Comparison of ENCODE assay signal across 8 mouse cellular contexts in genomic region chr9:56635498-56636121, GRCm38 (mm10).
DNase-seq lines count a peak whose midpoint lies in the region; ATAC-seq and TF ChIP-seq lines count a peak whose summit lies in the region.

No protein-coding gene starts in this region.

- H3K27ac ChIP-seq in heart, adult 2 months, result no peak overlapping the region
- H3K27ac ChIP-seq in kidney, embryonic 16.5 days (ENCODE audit: low read length), result no peak overlapping the region
- H3K27ac ChIP-seq in liver, adult 2 months (replicated peaks; ENCODE audit: insufficient read depth, low read depth, low read length), result no peak overlapping the region
- H3K27ac ChIP-seq in olfactory bulb, adult 2 months (ENCODE audit: insufficient read depth, low read depth, low read length), result no peak overlapping the region

- peak overlapping the region; percentile 64 for H3K4me3 ChIP-seq in heart, adult 2 months
- peak overlapping the region; percentile 66 for H3K4me3 ChIP-seq in kidney, embryonic 16.5 days (ENCODE audit: low read length)
- peak overlapping the region; percentile 46 for H3K4me3 ChIP-seq in liver, adult 2 months (ENCODE audit: insufficient read depth, low read depth, low read length)
- peak overlapping the region; percentile 69 for H3K4me3 ChIP-seq in olfactory bulb, adult 2 months (ENCODE audit: insufficient read depth, low read depth, low read length)

- H3K79me2 ChIP-seq in heart, adult 2 months (replicated peaks; ENCODE audit: control insufficient read depth, insufficient read depth, low read length), result no peaks in the 10 kb centered on the region
- H3K79me2 ChIP-seq in liver, adult 2 months (ENCODE audit: control insufficient read depth, insufficient read depth, low read length), result no peaks in the 10 kb centered on the region

- intact Hi-C loops in heart, adult 2 months (cut with DNase I), result loop anchor here (1.0 to 10.0 kb wide), 4 partner anchors 163 to 423 kb away; partner anchors contain the start of genes Hmg20a and Peak1

- H3K36me3 ChIP-seq in heart, adult 2 months (ENCODE audit: control insufficient read depth, insufficient read depth, low read length), result no peaks in the 10 kb centered on the region
- H3K36me3 ChIP-seq in kidney, embryonic 16.5 days (ENCODE audit: insufficient read depth, low read length), result no peaks in the 10 kb centered on the region
- no peaks in the 10 kb centered on the region for H3K36me3 ChIP-seq in liver, adult 2 months (ENCODE audit: control insufficient read depth, insufficient read depth, low read length)

- peaks cover 6% of the 10 kb centered on the region; the same call in 1 of the 2 replicates for H3K27me3 ChIP-seq in heart, adult 2 months (ENCODE audit: control insufficient read depth, insufficient read depth, low read length)
- H3K27me3 ChIP-seq in kidney, embryonic 16.5 days (ENCODE audit: insufficient read depth, low read length), result peaks cover 40% of the 10 kb centered on the region
- H3K27me3 ChIP-seq in liver, adult 2 months (ENCODE audit: control insufficient read depth, insufficient read depth, low read length), result peaks cover 20% of the 10 kb centered on the region

- no peak for TF ChIP-seq POLR2A in heart, adult 2 months (IDR thresholded peaks at IDR 0.05; ENCODE audit: insufficient read depth, low read depth, low read length)
- TF ChIP-seq POLR2A in liver, adult 2 months (IDR thresholded peaks at IDR 0.05; ENCODE audit: extremely low read depth, insufficient read depth, low read length), result no peak
- TF ChIP-seq POLR2A in olfactory bulb, adult 2 months (IDR thresholded peaks at IDR 0.05; ENCODE audit: insufficient read depth, low read depth, low read length), result peak; percentile 23; the same call in 1 of the 2 replicates

- 0 out of 2 replicates have a peak, but pooled peaks cover 2% of the 10 kb centered on the region for H3K4me1 ChIP-seq in heart, adult 2 months (ENCODE audit: control insufficient read depth, insufficient read depth, low read length)
- peaks cover 17% of the 10 kb centered on the region for H3K4me1 ChIP-seq in kidney, embryonic 16.5 days (ENCODE audit: insufficient read depth, low read length)
- no peaks in the 10 kb centered on the region for H3K4me1 ChIP-seq in liver, adult 2 months (ENCODE audit: control insufficient read depth, insufficient read depth, low read length)
- H3K4me1 ChIP-seq in olfactory bulb, adult 2 months (ENCODE audit: control insufficient read depth, insufficient read depth, low read length), result peaks cover 46% of the 10 kb centered on the region

- peak; percentile 62 for ATAC-seq in kidney, embryonic 16.5 days (ENCODE audit: low FRiP score, low TSS enrichment)

- peak; percentile 29 for DNase-seq in urinary bladder, adult 2 months (ENCODE audit: low spot score)
- no peak for DNase-seq in urinary bladder, postnatal 10 days (ENCODE audit: low spot score)
- peak; percentile 64 for DNase-seq in embryo, embryonic 10 days (ENCODE audit: low spot score)
- peak in 1 of 2 experiments; percentile 64 for DNase-seq in heart, adult 2 months
- no peak for DNase-seq in liver, adult 2 months (ENCODE audit: extremely low read depth, low read depth, low spot score)
- DNase-seq in spleen, postnatal 10 days (ENCODE audit: low spot score in 2 of 2), result no peak

- H3K4me2 ChIP-seq in kidney, embryonic 16.5 days (replicated peaks; ENCODE audit: low read depth, low read length), result peak overlapping the region; percentile 99

- TF ChIP-seq EP300 in heart, adult 2 months (IDR thresholded peaks at IDR 0.05; ENCODE audit: insufficient read depth, low read depth, low read length), result no peak

- H3K9ac ChIP-seq in heart, adult 2 months (ENCODE audit: low read depth, low read length), result peak overlapping the region; percentile 70
- peak overlapping the region; percentile 74 for H3K9ac ChIP-seq in kidney, embryonic 16.5 days (replicated peaks; ENCODE audit: low read length)
- H3K9ac ChIP-seq in liver, adult 2 months (ENCODE audit: low read depth, low read length), result peak overlapping the region; percentile 37; the same call in 1 of the 2 replicates

- H3K9me3 ChIP-seq in kidney, embryonic 16.5 days (ENCODE audit: low read length), result no peaks in the 10 kb centered on the region

- under 1% methylated on average over 53 of the region's 68 CpGs for WGBS in heart, adult 2 months
- WGBS in kidney, embryonic 16.5 days, result under 1% methylated on average over 39 of the region's 68 CpGs
- WGBS in liver, adult 2 months, result under 1% methylated on average over 58 of the region's 68 CpGs
- under 1% methylated on average over 64 of the region's 68 CpGs for WGBS in olfactory bulb, adult 2 months

- no peak for TF ChIP-seq CTCF in heart, adult 2 months (IDR thresholded peaks at IDR 0.05)
- no peak for TF ChIP-seq CTCF in liver, adult 2 months (IDR thresholded peaks at IDR 0.05; ENCODE audit: low read depth, low read length)
- TF ChIP-seq CTCF in olfactory bulb, adult 2 months (IDR thresholded peaks at IDR 0.05; ENCODE audit: insufficient read depth, low read depth, low read length), result no peak

Comparison
In these comparisons a context has a peak if more than half of its experiments do, and no peak if none do; other contexts are left out.
1. DNase-seq: peak in urinary bladder, adult 2 months (single experiment) and embryo, embryonic 10 days (single experiment); none in urinary bladder, postnatal 10 days (single experiment), liver, adult 2 months (single experiment) and spleen, postnatal 10 days (0 of 2).
2. Peak in every context shown above with its lines, with median percentiles within 50 percentile points of each other: H3K4me3 ChIP-seq and H3K9ac ChIP-seq.